Mouse (Mus musculus): ENCODE measurements around the gene Zmym1.
"Not testable (repeated sequence)": the region's sequence is repeated elsewhere in the genome, so short reads cannot be mapped to it uniquely, and the experiment has no call there.

Gene Zmym1

GRCm38 (mm10) chr4:127027228-127028190 lies 33.4 kb downstream of the Zmym1 start:
- no peak for DNase-seq (ENCODE audit: low spot score in 2 of 2)

- no peak for DNase-seq (ENCODE audit: low spot score in 2 of 2)
These were observed 34.1 kb downstream of the Zmym1 start for GRCm38 (mm10) chr4:127026826-127027225.

GRCm38 (mm10) chr4:127024240-127024639 lies 36.7 kb downstream of the Zmym1 start:
- no peak for DNase-seq (ENCODE audit: low spot score in 2 of 2)

- DNase-seq (ENCODE audit: low spot score in 2 of 2) = no peak
These were observed 37.8 kb downstream of the Zmym1 start for GRCm38 (mm10) chr4:127023201-127023600.

- DNase-seq (ENCODE audit: low spot score in 2 of 2) = peak; percentile 59 to 70
These were observed 38.8 kb downstream of the Zmym1 start for GRCm38 (mm10) chr4:127021989-127022626.

DNA sequence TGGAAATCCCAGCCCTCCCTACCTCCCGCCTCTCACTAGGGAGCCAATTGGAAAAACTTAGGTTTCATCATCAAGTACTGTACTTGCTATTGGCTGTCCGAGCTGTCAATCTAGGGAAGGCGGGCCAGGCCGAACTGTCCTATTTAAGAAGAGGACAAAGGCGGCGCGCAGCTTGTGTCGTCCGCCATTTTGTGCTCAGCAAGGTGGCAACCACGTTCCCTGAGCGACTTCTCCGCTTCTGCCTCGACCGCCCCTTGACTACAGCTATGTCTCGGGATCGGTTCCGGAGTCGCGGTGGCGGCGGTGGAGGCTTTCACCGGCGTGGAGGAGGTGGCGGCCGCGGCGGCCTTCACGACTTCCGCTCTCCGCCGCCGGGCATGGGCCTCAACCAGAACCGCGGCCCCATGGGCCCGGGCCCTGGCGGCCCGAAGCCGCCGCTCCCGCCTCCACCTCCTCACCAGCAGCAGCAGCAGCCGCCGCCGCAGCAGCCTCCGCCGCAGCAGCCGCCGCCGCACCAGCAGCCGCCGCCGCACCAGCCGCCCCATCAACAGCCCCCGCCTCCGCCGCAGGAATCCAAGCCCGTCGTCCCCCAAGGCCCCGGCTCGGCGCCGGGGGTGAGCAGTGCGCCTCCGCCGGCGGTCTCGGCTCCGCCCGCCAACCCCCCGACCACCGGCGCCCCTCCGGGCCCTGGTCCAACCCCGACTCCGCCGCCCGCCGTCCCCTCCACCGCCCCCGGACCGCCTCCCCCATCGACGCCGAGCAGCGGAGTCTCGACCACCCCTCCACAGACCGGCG lies 39.6 kb downstream of the Zmym1 start, which contains the start of gene Sfpq:
Gene Sfpq, plus strand, starts transcription at position 174 of the 795 bp plus-strand sequence.
- peak; percentile 100 for DNase-seq (ENCODE audit: low spot score in 2 of 2)

GRCm38 (mm10) chr4:127020411-127021150 lies 40.4 kb downstream of the Zmym1 start:
- no peak for DNase-seq (ENCODE audit: low spot score in 2 of 2)

DNA sequence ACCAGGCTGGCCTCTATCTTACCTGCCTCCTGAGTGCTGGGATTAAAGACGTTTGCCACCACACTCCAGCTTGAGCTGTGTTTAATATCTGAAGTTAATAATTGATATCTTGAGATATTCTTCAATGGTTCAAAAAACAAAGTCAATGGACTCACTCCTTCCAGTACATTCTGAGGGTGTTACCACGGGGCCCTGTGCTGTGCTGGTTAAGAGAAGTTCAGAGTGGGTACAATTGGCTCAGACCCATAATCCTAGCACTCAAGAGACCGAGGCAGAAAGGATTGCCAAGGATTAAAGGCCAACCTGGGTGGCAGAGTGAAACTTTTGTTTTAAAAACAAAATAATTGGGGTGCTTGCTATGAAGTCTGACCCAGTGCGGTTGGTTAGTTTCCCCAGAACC lies 44.6 kb downstream of the Zmym1 start:
- DNase-seq (ENCODE audit: low spot score in 2 of 2) = no peak

- DNase-seq (ENCODE audit: low spot score in 2 of 2) = peak; percentile 77
These were observed 45.5 kb downstream of the Zmym1 start for GRCm38 (mm10) chr4:127015294-127015993.

GRCm38 (mm10) chr4:127005113-127005936 lies 55.6 kb downstream of the Zmym1 start:
- peak; percentile 30 to 48 for DNase-seq (ENCODE audit: low spot score in 2 of 2)

GRCm38 (mm10) chr4:127004384-127004783 lies 56.6 kb downstream of the Zmym1 start:
- DNase-seq (ENCODE audit: low spot score in 2 of 2) = no peak

DNA sequence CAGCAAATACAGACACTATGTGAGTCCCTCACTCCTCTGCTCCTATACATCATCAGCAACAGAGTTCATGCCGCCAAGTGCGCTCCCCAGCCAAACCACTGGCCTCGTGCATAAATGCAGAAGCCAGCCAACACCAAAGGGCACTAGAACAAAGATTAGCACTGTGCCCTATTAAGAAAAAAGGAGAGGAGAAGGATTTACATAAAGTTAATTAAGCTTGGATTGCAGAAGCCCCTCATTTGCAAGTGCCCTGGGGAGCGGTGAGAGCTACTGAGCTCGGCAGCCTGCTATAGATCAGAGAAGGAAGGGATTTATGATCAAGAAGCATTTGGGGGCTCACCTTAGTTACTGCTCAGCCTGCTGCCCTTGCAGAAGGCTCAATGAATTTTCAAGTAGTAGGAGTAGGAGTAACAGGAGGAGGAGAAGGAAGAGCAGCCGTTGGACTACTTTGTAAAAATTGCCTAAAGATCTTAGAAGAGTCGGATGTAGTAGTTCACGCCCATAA lies 60.3 kb downstream of the Zmym1 start:
- no peak for DNase-seq (ENCODE audit: low spot score in 2 of 2)

- DNase-seq (ENCODE audit: low spot score in 2 of 2) = not testable (repeated sequence)
These were observed 61.6 kb downstream of the Zmym1 start for GRCm38 (mm10) chr4:126999372-126999771.
